Mouse (Mus musculus): ENCODE data around the gene Itih2.
A peak's percentile ranks its signal among the peaks of the same experiment; 100 is the strongest.

The Itih2 gene

DNA sequence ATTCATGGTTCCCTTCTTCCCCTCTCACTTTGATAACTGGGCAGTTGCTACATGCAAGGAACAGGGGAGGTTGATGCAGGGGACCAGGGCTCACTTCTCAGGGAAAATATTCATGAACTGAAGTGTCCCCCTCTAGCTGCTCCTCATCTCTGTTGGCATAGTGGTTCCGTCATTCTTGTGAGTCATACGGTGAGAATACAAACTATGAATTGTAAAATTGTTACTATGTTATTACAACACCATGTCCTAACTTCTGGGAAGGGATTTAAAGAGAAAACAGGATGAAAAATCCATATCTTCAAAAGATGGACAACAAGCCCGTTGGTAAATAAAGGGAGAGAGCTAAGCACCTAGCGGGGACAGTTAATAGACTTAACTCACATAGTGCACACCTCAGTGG, at the start of gene Itih2:
Gene Itih2 (minus strand): TSS at position 101 of the 400 bp plus-strand sequence.
- no peak for DNase-seq (ENCODE audit: low spot score)

DNA sequence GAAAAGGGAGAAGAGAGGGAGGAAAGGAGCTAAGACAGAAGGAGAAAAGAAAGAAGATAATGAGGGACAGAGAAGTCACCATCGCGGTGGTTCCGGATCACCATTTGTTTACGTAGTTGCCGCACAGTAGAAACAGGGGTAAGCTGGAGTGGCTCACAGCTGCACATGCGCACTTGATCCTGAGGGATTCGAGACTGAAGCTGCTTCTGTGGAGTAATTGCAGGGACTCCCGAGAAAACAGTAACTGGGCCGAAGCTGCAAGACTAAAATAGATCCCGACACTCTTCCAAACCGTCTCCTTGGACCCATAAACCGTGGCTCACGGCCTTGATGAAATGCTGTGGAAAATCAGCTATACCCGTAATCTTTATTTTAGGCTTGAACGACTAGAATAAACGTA, 38.8 kb upstream of the Itih2 start:
- DNase-seq (ENCODE audit: low spot score) = no peak

GRCm38 (mm10) chr2:10168016-10168415, 36.8 kb upstream of the Itih2 start:
- no peak for DNase-seq (ENCODE audit: low spot score)

DNA sequence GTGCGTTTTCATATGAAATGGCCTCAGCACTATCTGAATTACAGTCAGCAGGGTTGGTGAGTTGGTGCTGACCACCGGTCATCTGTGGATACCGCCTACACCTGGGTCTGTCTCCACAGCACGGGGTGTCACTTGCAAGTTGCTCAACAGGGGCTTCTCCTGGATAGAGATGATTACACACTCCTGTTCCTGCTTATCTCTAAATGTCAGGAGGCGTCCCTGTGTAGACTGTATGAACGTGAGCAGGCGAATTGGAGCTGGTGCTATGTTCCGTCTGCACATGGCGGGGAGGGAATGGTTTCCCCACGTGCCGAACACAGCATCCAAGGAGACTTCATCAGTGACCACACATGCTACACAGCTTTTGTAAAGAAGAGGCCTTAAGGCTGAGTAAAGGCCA, 36.1 kb upstream of the Itih2 start:
- DNase-seq (ENCODE audit: low spot score) = no peak

DNA sequence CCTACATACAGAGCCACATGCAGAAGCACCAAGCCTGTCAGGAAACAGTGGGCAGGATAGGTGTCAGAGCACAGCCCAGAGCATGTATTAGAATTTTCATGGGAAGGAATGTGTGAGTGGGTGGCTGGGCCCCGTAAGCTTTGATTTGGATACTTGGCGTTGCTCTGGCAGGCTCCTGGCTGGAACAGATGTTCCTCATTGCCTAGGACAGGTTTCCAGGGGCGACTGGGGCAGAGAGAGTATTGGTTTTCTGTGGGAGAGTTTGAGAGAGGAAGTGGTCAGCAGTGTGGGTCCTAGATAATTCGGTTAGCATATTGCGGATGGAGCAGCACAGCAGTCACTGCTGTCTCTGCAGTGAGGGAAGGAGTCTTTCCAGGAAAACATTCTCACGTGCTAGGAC, 35.4 kb upstream of the Itih2 start:
- peak; percentile 25 for DNase-seq (ENCODE audit: low spot score)

DNA sequence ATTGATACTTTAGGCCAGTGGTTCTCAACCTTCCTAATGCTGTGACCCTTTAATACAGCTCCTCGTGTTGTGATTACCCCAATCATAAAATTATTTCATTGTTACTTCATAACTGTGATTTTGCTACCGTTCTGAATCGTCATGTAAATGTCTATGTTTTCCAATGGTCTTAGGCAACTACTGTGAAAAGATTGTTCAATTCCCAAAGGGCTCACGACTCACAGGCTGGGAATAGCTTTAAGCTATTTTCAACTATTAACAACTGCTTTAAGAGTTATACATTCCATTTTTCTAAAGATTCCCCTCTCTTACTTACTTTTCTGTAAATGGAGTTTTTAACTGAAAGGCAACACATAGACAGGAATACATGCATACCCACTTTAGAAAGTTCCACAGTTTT, 30.8 kb upstream of the Itih2 start:
- no peak for DNase-seq (ENCODE audit: low spot score)

GRCm38 (mm10) chr2:10157184-10157583, 26.0 kb upstream of the Itih2 start:
- DNase-seq (ENCODE audit: low spot score) = no peak

DNA sequence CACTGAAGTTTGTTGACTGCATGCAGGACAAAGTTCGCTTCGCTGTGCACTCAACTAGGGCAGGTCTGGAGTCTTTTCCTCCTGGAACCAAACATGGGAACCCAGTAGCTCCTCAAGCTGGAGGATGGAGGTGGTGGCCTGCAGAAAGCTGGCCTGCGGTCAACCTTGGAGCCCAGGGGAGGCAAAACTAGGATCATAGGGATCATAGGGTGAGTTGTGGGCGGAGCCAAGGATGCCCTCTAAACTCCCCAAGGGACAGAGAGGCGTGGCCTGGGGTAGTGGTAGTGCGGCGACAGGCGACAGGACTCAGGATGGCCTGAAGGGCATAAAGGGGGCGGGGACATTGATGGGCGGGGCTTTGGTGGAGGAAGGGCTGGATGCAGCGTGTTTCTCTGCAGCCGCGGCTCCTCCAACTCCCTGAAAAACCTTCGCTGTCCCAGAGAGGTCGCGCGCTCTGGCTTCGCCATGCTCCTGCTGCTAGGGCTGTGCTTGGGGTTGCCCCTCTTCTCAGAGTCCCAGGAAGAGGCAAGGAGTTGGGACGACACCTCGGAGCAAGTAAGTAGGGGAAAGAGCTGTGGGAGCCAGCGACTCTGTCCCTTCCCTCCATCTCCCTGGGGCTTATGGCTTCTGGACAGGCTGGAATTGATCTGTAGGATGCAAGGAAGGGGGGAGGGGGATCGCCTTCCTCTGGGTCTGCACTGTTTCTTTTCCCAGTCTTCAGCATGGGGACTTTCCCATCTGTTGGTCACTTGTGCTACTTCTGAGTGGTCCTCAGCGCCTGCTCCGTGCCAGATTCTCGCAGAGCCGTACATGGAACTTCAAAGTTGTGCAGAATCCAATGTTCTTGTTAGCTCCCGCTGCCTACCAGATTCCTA, 22.2 kb upstream of the Itih2 start, which contains the start of gene Itih5:
Gene Itih5 (plus strand): TSS at position 371 of the 875 bp plus-strand sequence.
- peak; percentile 88 for DNase-seq (ENCODE audit: low spot score)

DNA sequence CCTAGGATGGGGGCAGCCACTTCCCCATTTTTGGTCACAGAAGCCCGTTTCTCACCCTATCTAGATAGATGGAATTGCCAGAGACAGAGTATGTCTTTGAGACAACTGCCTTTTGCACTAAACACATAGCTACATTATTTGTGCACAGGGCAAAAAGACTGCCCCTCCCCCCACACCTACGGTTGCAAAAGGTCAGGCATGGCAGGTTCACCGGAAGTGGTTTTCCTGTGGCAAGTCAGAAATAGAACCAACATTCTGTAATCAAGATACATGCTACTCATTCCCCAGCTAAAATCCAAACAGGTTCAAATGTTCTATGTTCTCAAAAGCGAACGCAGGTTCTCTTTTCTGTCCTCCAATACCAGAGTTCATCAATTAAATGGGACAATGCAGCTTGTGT, 21.4 kb upstream of the Itih2 start:
- no peak for DNase-seq (ENCODE audit: low spot score)

GRCm38 (mm10) chr2:10147176-10147575, 16.0 kb upstream of the Itih2 start:
- no peak for DNase-seq (ENCODE audit: low spot score)

- no peak for DNase-seq (ENCODE audit: low spot score)
Measured at GRCm38 (mm10) chr2:10145514-10145913, 14.3 kb upstream of the Itih2 start.

- peak; percentile 90 for DNase-seq (ENCODE audit: low spot score)
Measured at GRCm38 (mm10) chr2:10142472-10143454, 11.6 kb upstream of the Itih2 start.

GRCm38 (mm10) chr2:10140456-10140855, 9.3 kb upstream of the Itih2 start:
- no peak for DNase-seq (ENCODE audit: low spot score)

DNA sequence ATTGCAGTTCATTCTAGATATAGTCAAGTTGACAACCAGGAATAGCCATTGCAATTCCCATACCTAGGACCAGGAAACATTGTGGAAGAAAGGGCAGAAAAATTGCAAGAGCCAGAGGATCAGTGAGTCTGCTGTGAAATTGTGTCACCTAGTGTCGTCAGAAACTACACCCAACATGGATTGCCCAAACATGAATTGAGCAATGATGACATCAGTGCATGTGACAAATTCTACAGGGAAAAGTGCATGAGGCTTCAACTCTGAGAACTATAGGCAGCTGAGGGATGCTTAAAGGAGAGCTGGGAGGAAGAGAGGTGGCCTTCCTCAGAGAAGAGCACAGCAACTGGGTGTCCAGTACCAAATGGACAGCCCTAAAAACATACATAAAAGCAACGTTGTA, 6.1 kb upstream of the Itih2 start:
- DNase-seq (ENCODE audit: low spot score) = no peak

DNA sequence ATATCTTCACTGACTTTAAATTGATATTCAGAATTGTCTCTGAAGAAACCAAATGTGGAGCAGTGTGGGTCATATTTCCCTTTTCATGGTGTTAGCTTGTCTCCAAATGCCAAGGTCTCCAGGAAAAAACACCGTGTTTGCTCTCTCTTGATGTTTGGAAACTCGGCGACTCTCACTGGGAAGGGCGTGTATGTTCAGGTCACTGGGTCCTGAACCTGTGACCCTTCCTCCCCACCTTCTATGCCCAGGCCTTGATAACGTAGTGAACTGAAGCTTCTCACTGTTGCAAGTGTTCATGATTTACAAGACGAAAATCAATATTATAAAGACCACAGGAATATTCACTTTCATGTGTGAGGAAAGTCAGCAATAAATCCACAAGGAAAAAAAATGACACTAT, 2.7 kb upstream of the Itih2 start:
- no peak for DNase-seq (ENCODE audit: low spot score)

- DNase-seq (ENCODE audit: low spot score) = no peak
Measured at GRCm38 (mm10) chr2:10132128-10132527, 932 bp upstream of the Itih2 start.

GRCm38 (mm10) chr2:10130341-10130990, 730 bp downstream of the Itih2 start:
- DNase-seq (ENCODE audit: low spot score) = no peak

GRCm38 (mm10) chr2:10128571-10128970, 2.6 kb downstream of the Itih2 start:
- DNase-seq (ENCODE audit: low spot score) = no peak

- no peak for DNase-seq (ENCODE audit: low spot score)
Measured at GRCm38 (mm10) chr2:10127471-10127870, 3.7 kb downstream of the Itih2 start.

DNA sequence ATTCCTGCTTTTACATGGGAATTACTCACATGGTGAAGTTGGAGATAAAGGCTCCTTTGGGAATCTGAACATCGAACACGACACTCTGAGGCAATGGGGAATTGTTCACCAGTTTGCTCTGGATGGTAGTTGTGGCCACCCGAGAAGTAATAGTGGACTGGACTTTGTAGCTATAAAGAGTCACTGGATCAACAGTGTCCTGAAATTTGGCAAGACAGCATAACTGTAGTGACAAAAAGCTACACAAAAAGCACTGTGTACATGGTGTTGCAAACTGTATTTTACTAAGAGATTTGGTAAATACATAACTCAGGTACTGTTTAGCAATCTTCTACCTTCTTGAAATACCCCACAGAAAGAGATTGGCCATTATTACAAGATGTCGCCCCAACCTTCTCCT, 5.1 kb downstream of the Itih2 start:
- no peak for DNase-seq (ENCODE audit: low spot score)

DNA sequence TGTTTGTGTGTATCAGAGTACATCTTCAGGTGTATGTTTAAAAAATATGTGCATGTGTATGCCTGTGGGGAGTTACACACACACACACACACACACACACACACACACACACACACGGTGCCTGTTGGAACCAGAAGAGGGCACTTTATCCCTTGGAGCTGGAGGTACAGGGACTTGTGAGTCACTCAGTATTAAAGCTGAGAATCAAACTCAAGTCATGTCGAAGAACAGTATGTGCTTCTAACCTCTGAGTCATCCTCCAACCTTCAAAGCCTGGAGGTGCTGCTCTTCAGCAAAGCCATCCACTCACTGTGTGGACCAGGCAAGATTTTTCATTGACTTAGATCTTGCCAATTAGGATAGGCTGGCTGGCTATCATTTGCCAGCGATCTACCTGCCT, 9.4 kb downstream of the Itih2 start:
- DNase-seq (ENCODE audit: low spot score) = no peak

DNA sequence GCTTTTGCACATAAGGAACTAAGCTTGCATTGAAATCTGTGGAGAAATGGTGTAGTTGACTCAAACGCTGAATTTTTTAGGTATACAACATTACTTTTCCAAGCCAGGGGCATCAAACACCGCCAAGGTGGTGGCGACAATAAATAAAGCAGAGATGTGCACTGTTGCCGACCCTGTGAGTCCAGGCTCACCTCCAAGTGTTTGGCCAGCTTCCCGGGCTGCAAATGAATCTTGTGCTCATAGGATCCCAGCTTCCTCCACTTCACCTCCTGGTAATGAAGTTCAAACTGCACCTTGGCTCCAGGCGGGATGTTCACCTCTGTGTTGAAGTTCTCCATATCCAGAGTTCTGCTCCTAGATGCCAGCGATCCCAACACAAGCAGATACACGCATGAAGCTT, 11.9 kb downstream of the Itih2 start:
- no peak for DNase-seq (ENCODE audit: low spot score)

Data from embryo, embryonic 10.5 days (tissue).